In genomic region chr5:92127141-92127625, GRCm38 (mm10) we compare ENCODE assay signal across 7 mouse cellular contexts. TPM values are rescaled to one million over a fixed set of nuclear protein-coding genes. Genes with fewer than 3 reads are reported as not detected.
DNase-seq lines count a peak whose midpoint lies in the region; ATAC-seq and TF ChIP-seq lines count a peak whose summit lies in the region.

No protein-coding gene starts in this region.

- peaks cover 4% of the 10 kb centered on the region; the same call in 1 of the 2 replicates for H3K9me3 ChIP-seq in midbrain, embryonic 12.5 days
- H3K9me3 ChIP-seq in midbrain, postnatal 0 days (ENCODE audit: low read length), result no peaks in the 10 kb centered on the region
- H3K9me3 ChIP-seq in intestine, embryonic 16.5 days (ENCODE audit: control insufficient read depth, low read length), result no peaks in the 10 kb centered on the region
- H3K9me3 ChIP-seq in stomach, embryonic 16.5 days (replicated peaks; ENCODE audit: control insufficient read depth, low read length), result no peaks in the 10 kb centered on the region

- H3K27me3 ChIP-seq in midbrain, embryonic 12.5 days, result no peaks in the 10 kb centered on the region
- no peaks in the 10 kb centered on the region for H3K27me3 ChIP-seq in midbrain, postnatal 0 days (ENCODE audit: insufficient read depth, low read length)
- no peaks in the 10 kb centered on the region for H3K27me3 ChIP-seq in intestine, embryonic 16.5 days (replicated peaks; ENCODE audit: control insufficient read depth, insufficient read depth, low read length)
- no peaks in the 10 kb centered on the region for H3K27me3 ChIP-seq in stomach, embryonic 16.5 days (ENCODE audit: control insufficient read depth, insufficient read depth, low read length)

- intact Hi-C loops in gastrocnemius, postnatal 14 days (cut with DNase I; ENCODE audit: low total_unique reads), result loop anchor here (10.0 kb wide), 1 partner anchor 52 kb away; no protein-coding TSS in a partner anchor

- no peak for ATAC-seq in midbrain, embryonic 12.5 days (ENCODE audit: low FRiP score, low read depth)
- ATAC-seq in midbrain, postnatal 0 days (ENCODE audit: low FRiP score), result no peak
- ATAC-seq in intestine, embryonic 16.5 days, result peak; percentile 49
- ATAC-seq in stomach, embryonic 16.5 days (ENCODE audit: insufficient read depth, low FRiP score), result peak; percentile 64

- no peak overlapping the region for H3K4me3 ChIP-seq in midbrain, embryonic 12.5 days
- H3K4me3 ChIP-seq in midbrain, postnatal 0 days (ENCODE audit: low read depth, low read length), result no peak overlapping the region
- no peak overlapping the region for H3K4me3 ChIP-seq in intestine, embryonic 16.5 days (ENCODE audit: low read length)
- no peak overlapping the region for H3K4me3 ChIP-seq in stomach, embryonic 16.5 days (replicated peaks; ENCODE audit: low read length)

- no peak for DNase-seq in midbrain, postnatal 0 days (ENCODE audit: low spot score)
- peak; percentile 77 for DNase-seq in c-Kit-negative CD71-positive TER-119-positive erythroid progenitor cells, embryonic 14.5 days (ENCODE audit: low read depth, low spot score)
- no peak for DNase-seq in gastrocnemius, postnatal 14 days
- no peak for DNase-seq in gastrocnemius, postnatal 10 days

- no peak overlapping the region for H3K9ac ChIP-seq in midbrain, embryonic 12.5 days (replicated peaks)
- no peak overlapping the region for H3K9ac ChIP-seq in midbrain, postnatal 0 days (replicated peaks; ENCODE audit: low read length, poor library complexity, severe bottlenecking)
- no peak overlapping the region for H3K9ac ChIP-seq in intestine, embryonic 16.5 days (ENCODE audit: low read depth, low read length)
- peak overlapping the region; percentile 36; the same call in 1 of the 2 replicates for H3K9ac ChIP-seq in stomach, embryonic 16.5 days (ENCODE audit: low read length)

- WGBS in midbrain, embryonic 12.5 days, result 74% methylated on average over 9 of the region's 9 CpGs
- 78% methylated on average over 9 of the region's 9 CpGs for WGBS in midbrain, postnatal 0 days
- WGBS in intestine, embryonic 16.5 days, result 57% methylated on average over 9 of the region's 9 CpGs
- 39% methylated on average over 9 of the region's 9 CpGs for WGBS in stomach, embryonic 16.5 days

- H3K4me2 ChIP-seq in midbrain, embryonic 12.5 days (replicated peaks), result no peak overlapping the region
- no peak overlapping the region for H3K4me2 ChIP-seq in midbrain, postnatal 0 days (ENCODE audit: low read depth, low read length, poor library complexity, severe bottlenecking)
- H3K4me2 ChIP-seq in intestine, embryonic 16.5 days (ENCODE audit: low read depth, low read length), result no peak overlapping the region
- peak overlapping the region; percentile 27 for H3K4me2 ChIP-seq in stomach, embryonic 16.5 days (ENCODE audit: low read depth, low read length)

- TF ChIP-seq CTCF in midbrain, postnatal 0 days (IDR thresholded peaks at IDR 0.05), result no peak

- peaks cover 11% of the 10 kb centered on the region for H3K4me1 ChIP-seq in midbrain, embryonic 12.5 days
- no peaks in the 10 kb centered on the region for H3K4me1 ChIP-seq in midbrain, postnatal 0 days (ENCODE audit: insufficient read depth, low read length)
- H3K4me1 ChIP-seq in intestine, embryonic 16.5 days (ENCODE audit: control insufficient read depth, insufficient read depth, low read length), result 0 out of 2 replicates have a peak, but pooled peaks cover 6% of the 10 kb centered on the region
- H3K4me1 ChIP-seq in stomach, embryonic 16.5 days (ENCODE audit: control insufficient read depth, insufficient read depth, low read length), result peaks cover 10% of the 10 kb centered on the region

- H3K36me3 ChIP-seq in midbrain, embryonic 12.5 days, result peaks cover 13% of the 10 kb centered on the region; the same call in 1 of the 2 replicates
- 0 out of 2 replicates have a peak, but pooled peaks cover 3% of the 10 kb centered on the region for H3K36me3 ChIP-seq in midbrain, postnatal 0 days (ENCODE audit: insufficient read depth, low read length)
- H3K36me3 ChIP-seq in intestine, embryonic 16.5 days (ENCODE audit: control insufficient read depth, insufficient read depth, low read length), result no peaks in the 10 kb centered on the region
- H3K36me3 ChIP-seq in stomach, embryonic 16.5 days (ENCODE audit: control insufficient read depth, insufficient read depth, low read length), result no peaks in the 10 kb centered on the region

- 0 out of 2 replicates have a peak overlapping the region, but pooled peaks have one; percentile 20 for H3K27ac ChIP-seq in midbrain, embryonic 12.5 days (replicated peaks)
- no peak overlapping the region for H3K27ac ChIP-seq in midbrain, postnatal 0 days (ENCODE audit: low read depth, low read length)
- peak overlapping the region; percentile 10 for H3K27ac ChIP-seq in intestine, embryonic 16.5 days (ENCODE audit: low read length)
- peak overlapping the region; percentile 72 for H3K27ac ChIP-seq in stomach, embryonic 16.5 days (ENCODE audit: low read length)

RNA-seq across cellular contexts. Expression of gene Uso1, which starts 10.6 kb away (rescaled TPM):
- 50.5 and 52.0 TPM in 2 replicates for polyA plus RNA-seq in midbrain, embryonic 12.5 days (2016; fragmentation: Nextera tagmentation; extraction: Ambion mirVana)
- 22.4 and 23.6 TPM in 2 replicates for total RNA-seq in midbrain, postnatal 0 days (2014; rRNA removed)
- polyA plus RNA-seq in midbrain, postnatal 0 days (2015; fragmentation: Nextera tagmentation; extraction: Ambion mirVana), result 25.9 and 27.0 TPM in 2 replicates
- 43.5 and 46.7 TPM in 2 replicates for polyA plus RNA-seq in intestine, embryonic 16.5 days (2015; fragmentation: Nextera tagmentation; extraction: Ambion mirVana)
- polyA plus RNA-seq in stomach, embryonic 16.5 days (2015; fragmentation: Nextera tagmentation; extraction: Ambion mirVana), result 46.8 and 50.7 TPM in 2 replicates
- 10 to 100 TPM; 53.9 to 61.5 TPM for total RNA-seq in gastrocnemius, postnatal 14 days (2021)
- total RNA-seq in gastrocnemius, postnatal 10 days (2021), result 10 to 100 TPM; 63.0 to 68.2 TPM

RNA-seq across cellular contexts. Expression of gene G3bp2, which starts 43.7 kb away (rescaled TPM):
- 303 and 317 TPM in 2 replicates for polyA plus RNA-seq in midbrain, embryonic 12.5 days (2016; fragmentation: Nextera tagmentation; extraction: Ambion mirVana)
- total RNA-seq in midbrain, postnatal 0 days (2014; rRNA removed), result 167 and 221 TPM in 2 replicates
- 280 and 303 TPM in 2 replicates for polyA plus RNA-seq in midbrain, postnatal 0 days (2015; fragmentation: Nextera tagmentation; extraction: Ambion mirVana)
- 147 and 167 TPM in 2 replicates for polyA plus RNA-seq in intestine, embryonic 16.5 days (2015; fragmentation: Nextera tagmentation; extraction: Ambion mirVana)
- polyA plus RNA-seq in stomach, embryonic 16.5 days (2015; fragmentation: Nextera tagmentation; extraction: Ambion mirVana), result 141 and 146 TPM in 2 replicates
- total RNA-seq in gastrocnemius, postnatal 14 days (2021), result 10 to 100 TPM; 54.5 to 55.8 TPM
- 10 to 100 TPM; 57.9 to 59.4 TPM for total RNA-seq in gastrocnemius, postnatal 10 days (2021)

Comparison
In these comparisons a context has a peak if more than half of its experiments do, and no peak if none do; other contexts are left out.
1. ATAC-seq: peak in intestine, embryonic 16.5 days (single experiment) and stomach, embryonic 16.5 days (single experiment); none in midbrain, embryonic 12.5 days (single experiment) and midbrain, postnatal 0 days (single experiment).